Mouse (Mus musculus): ENCODE data around the gene Isg20.

DNA sequence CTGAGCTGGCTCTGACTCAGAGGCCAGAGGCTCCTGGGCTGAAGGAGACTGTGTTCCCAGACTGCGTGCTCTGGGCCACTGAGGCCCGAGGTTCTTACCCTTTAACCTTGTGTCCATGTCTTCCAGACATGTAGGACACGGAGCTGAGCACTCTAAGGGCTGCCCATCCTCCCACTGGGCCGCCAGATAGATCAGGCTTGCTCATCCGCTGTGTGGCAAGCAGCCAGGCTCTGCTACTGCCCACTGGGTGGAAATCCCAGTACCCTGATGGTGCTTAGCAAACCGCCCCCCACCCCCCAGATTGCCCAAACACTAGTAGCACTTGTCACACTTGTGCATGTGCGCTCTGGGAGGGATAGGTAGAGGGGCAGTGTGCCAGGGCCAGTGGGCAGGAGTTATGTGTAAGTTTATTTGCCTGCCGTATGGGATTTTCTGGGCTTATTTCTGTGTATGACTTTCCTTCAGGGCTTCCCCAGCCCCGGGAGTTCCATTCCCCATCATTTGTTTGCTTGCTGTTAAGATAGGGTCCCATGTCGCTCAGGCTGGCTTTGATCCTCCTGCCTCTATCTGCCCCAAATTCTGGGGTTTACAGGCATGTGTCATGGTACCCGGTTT is 1.8 kb downstream of the Isg20 start:
- TF ChIP-seq CTCF (conservative IDR thresholded peaks at IDR 0.05; ENCODE audit: insufficient read depth, insufficient read length, low read depth, low read length) (no peak), POLR2A (IDR thresholded peaks at IDR 0.05; ENCODE audit: low read depth, low read length) (no peak)

Measured in kidney, adult 2 months (tissue).